Mouse (Mus musculus) CH12.LX (cell line): ENCODE data around the gene Dhdds. TPM values are rescaled to one million over a fixed set of nuclear protein-coding genes. Genes with fewer than 3 reads are reported as not detected.

Source experiments
- DNase-seq: peaks from one replicate; pipeline ENCODE4 v3.0.0-alpha.2; 2013; ENCODE audit errors: extremely low read depth
- H3K27ac ChIP-seq: 2 replicates; pipeline ENCODE4 v1.5.1; 2012; ENCODE audit warnings: low read depth, mild to moderate bottlenecking, control low read depth, moderate library complexity; ENCODE audit not compliant: insufficient read depth
- H3K27me3 ChIP-seq: replicated peaks from 2 replicates; pipeline ENCODE3; 2012; ENCODE audit warnings: inconsistent platforms
- H3K36me3 ChIP-seq, 2 experiments: replicated peaks in 1 of 2; 2 replicates each; pipeline versions ENCODE3 to v1.6.1; 2012; ENCODE audit warnings: inconsistent platforms in 1 of 2, low read length in 1 of 2, mild to moderate bottlenecking in 1 of 2, mixed read lengths in 1 of 2, moderate library complexity in 1 of 2; ENCODE audit not compliant: control insufficient read depth in 1 of 2, insufficient read depth in 1 of 2
- H3K4me1 ChIP-seq, 2 experiments: 2 replicates each; pipeline ENCODE4 v1.6.1; 2012; ENCODE audit warnings: inconsistent platforms in 1 of 2, moderate library complexity in 1 of 2; ENCODE audit not compliant: insufficient read depth in 2 of 2, control insufficient read depth in 1 of 2
- H3K4me2 ChIP-seq: 2 replicates; pipeline ENCODE4 v1.6.1; 2012; ENCODE audit warnings: low read depth, mild to moderate bottlenecking, control low read depth; ENCODE audit not compliant: poor library complexity, insufficient read depth, severe bottlenecking
- H3K4me3 ChIP-seq, 3 experiments: fragments of 150-350 bp in 1 of 3; sonication (generic) in 1 of 3; replicated peaks in 1 of 3; 2 replicates each; pipeline versions ENCODE3 to v1.5.1; 2011 to 2012; ENCODE audit warnings: low read depth in 2 of 3, low read length in 2 of 3, mild to moderate bottlenecking in 2 of 3, moderate library complexity in 2 of 3, control low read depth in 1 of 3, improper control_type of control experiment in 1 of 3, inconsistent platforms in 1 of 3, mixed read lengths in 1 of 3; ENCODE audit not compliant: poor library complexity in 1 of 3
- H3K79me2 ChIP-seq: replicated peaks from 2 replicates; pipeline ENCODE4 v1.6.1; 2012; ENCODE audit warnings: mild to moderate bottlenecking, moderate library complexity; ENCODE audit not compliant: control insufficient read depth, poor library complexity, insufficient read depth, severe bottlenecking; ENCODE audit errors: extremely low read depth
- H3K9ac ChIP-seq: 2 replicates; pipeline ENCODE4 v1.6.1; 2012; ENCODE audit warnings: low read depth, mild to moderate bottlenecking, control low read depth, moderate library complexity; ENCODE audit not compliant: insufficient read depth
- H3K9me3 ChIP-seq: replicated peaks from 2 replicates; pipeline ENCODE3; 2012; ENCODE audit warnings: low read length, inconsistent platforms, mixed read lengths
- CHD2 ChIP-seq: IDR thresholded peaks from 2 replicates; pipeline ENCODE4 v1.6.1; 2011; ENCODE audit warnings: low read length, improper control_type of control experiment
- EP300 ChIP-seq: IDR thresholded peaks from 2 replicates; pipeline ENCODE4 v1.6.1; 2011; ENCODE audit warnings: low read length, improper control_type of control experiment
- ETS1 ChIP-seq: conservative IDR thresholded peaks from 2 replicates; pipeline ENCODE4 v1.6.1; 2012; ENCODE audit warnings: low read depth, mild to moderate bottlenecking, inconsistent platforms, low read length, improper control_type of control experiment, moderate library complexity
- JUN ChIP-seq: IDR thresholded peaks from 2 replicates; pipeline ENCODE4 v1.6.1; 2011; ENCODE audit warnings: low read depth, mild to moderate bottlenecking, low read length, improper control_type of control experiment, moderate library complexity; ENCODE audit not compliant: insufficient read depth
- JUND ChIP-seq: conservative IDR thresholded peaks from 2 replicates; pipeline ENCODE4 v1.6.1; 2011; ENCODE audit warnings: low read depth, low read length, improper control_type of control experiment
- KAT2A ChIP-seq: IDR thresholded peaks from 2 replicates; pipeline ENCODE4 v1.6.1; 2012; ENCODE audit warnings: low read length, improper control_type of control experiment, inconsistent platforms; ENCODE audit not compliant: insufficient replicate concordance
- MAFK ChIP-seq: IDR thresholded peaks from 2 replicates; pipeline ENCODE4 v1.6.1; 2011; ENCODE audit warnings: low read length, improper control_type of control experiment; ENCODE audit not compliant: insufficient replicate concordance
- MAX ChIP-seq: IDR thresholded peaks from 2 replicates; pipeline ENCODE4 v1.6.1; 2011; ENCODE audit warnings: low read length, improper control_type of control experiment
- MEF2A ChIP-seq: IDR thresholded peaks from 2 replicates; pipeline ENCODE4 v1.6.1; 2014; ENCODE audit warnings: low read depth, mild to moderate bottlenecking, inconsistent platforms, low read length, improper control_type of control experiment, borderline replicate concordance
- MXI1 ChIP-seq: IDR thresholded peaks from 2 replicates; pipeline ENCODE4 v1.6.1; 2011; ENCODE audit warnings: mild to moderate bottlenecking, low read depth, low read length, improper control_type of control experiment
- NRF1 ChIP-seq: IDR thresholded peaks from 2 replicates; pipeline ENCODE4 v1.6.1; 2014; ENCODE audit warnings: low read depth, mild to moderate bottlenecking, inconsistent platforms, low read length, improper control_type of control experiment, moderate library complexity
- PAX5 ChIP-seq: IDR thresholded peaks from 2 replicates; pipeline ENCODE4 v1.6.1; 2012; ENCODE audit warnings: low read length, inconsistent platforms, mixed read lengths
- RAD21 ChIP-seq: IDR thresholded peaks from 2 replicates; pipeline ENCODE4 v1.6.1; 2011; ENCODE audit warnings: low read depth, mild to moderate bottlenecking, low read length, improper control_type of control experiment, moderate library complexity
- RCOR1 ChIP-seq: conservative IDR thresholded peaks from 2 replicates; pipeline ENCODE4 v1.6.1; 2012; ENCODE audit warnings: low read depth, mild to moderate bottlenecking, inconsistent platforms, low read length, improper control_type of control experiment
- TBP ChIP-seq: conservative IDR thresholded peaks from 2 replicates; pipeline ENCODE4 v1.6.1; 2011; ENCODE audit warnings: low read depth, low read length, improper control_type of control experiment
- TCF12 ChIP-seq: IDR thresholded peaks from 2 replicates; pipeline ENCODE4 v1.6.1; 2014; ENCODE audit warnings: low read depth, mild to moderate bottlenecking, inconsistent platforms, low read length, improper control_type of control experiment
- ZC3H11A ChIP-seq: IDR thresholded peaks from 2 replicates; pipeline ENCODE4 v1.6.1; 2012; ENCODE audit warnings: low read depth, mild to moderate bottlenecking, inconsistent platforms, low read length, improper control_type of control experiment
- dilution Hi-C: fragments of 300-500 bp; cut with MboI; formaldehyde crosslinking; loops from 2 replicates; pipeline ENCODE4 v1.14.3; 2020; ENCODE audit warnings: low sequenced_read_pairs; ENCODE audit not compliant: extremely low pct_unique_long_range_greater_than_20kb, extremely low pct_ligation_motif_present
- in situ Hi-C: fragments of 300-500 bp; cut with MboI; formaldehyde crosslinking; loops from 3 replicates; pipeline ENCODE4 v1.14.3; 2019; ENCODE audit warnings: low sequenced_read_pairs, low pct_ligation_motif_present, low pct_unique_long_range_greater_than_20kb, mixed read lengths
- polyA plus RNA-seq: library from polyadenylated mRNA; unstranded; fragments of >175 nt; gene quantifications from 2 replicates; pipeline ENCODE4 v1.2.1, GENCODE M21; 2012; ENCODE audit warnings: low read depth; ENCODE audit not compliant: insufficient read length
- total RNA-seq, 2 experiments: library from RNA; depleted of rRNA; stranded (reverse); fragments of 300-350 nt in 1 of 2; fragments of >200 nt in 1 of 2; gene quantifications; 2 replicates each; pipeline ENCODE4 v1.2.3; 2012 to 2014

Gene Dhdds
- total and polyA plus RNA-seq, 3 experiments = 12.9 to 33.1 (median 29.4) TPM

GRCm38 (mm10) chr4:133978021-133978711, 22.6 kb downstream of the Dhdds start:
- H3K79me2 ChIP-seq = no peaks in the 10 kb centered on the region
- H3K9ac ChIP-seq = no peak overlapping the region
- no peak for DNase-seq
- TF ChIP-seq ETS1 (no peak), CHD2 (no peak), MEF2A (no peak), TCF12 (no peak), ZC3H11A (no peak), RCOR1 (no peak), MXI1 (no peak), JUND (no peak), JUN (no peak), MAX (no peak), NRF1 (no peak), MAFK (no peak), EP300 (no peak), KAT2A (no peak), PAX5 (no peak), RAD21 (no peak)
- H3K4me2 ChIP-seq = no peak overlapping the region
- no peak overlapping the region for H3K4me3 ChIP-seq
- in situ Hi-C loops (no loop called here), dilution Hi-C loops (no loop called here)
- H3K4me1 ChIP-seq = no peaks in the 10 kb centered on the region
- no peak overlapping the region for H3K27ac ChIP-seq
- H3K9me3 ChIP-seq = no peaks in the 10 kb centered on the region
- H3K36me3 ChIP-seq = peaks cover 54 to 80% of the 10 kb centered on the region in 2 experiments
- H3K27me3 ChIP-seq = no peaks in the 10 kb centered on the region

- H3K9ac ChIP-seq = no peak overlapping the region
- H3K36me3 ChIP-seq = peaks cover 21 to 54% of the 10 kb centered on the region in 2 experiments
- no peak for DNase-seq
- peaks cover 0 to 10% of the 10 kb centered on the region in 2 experiments; a peak in 2 of 4 replicates for H3K4me1 ChIP-seq
- no peaks in the 10 kb centered on the region for H3K27me3 ChIP-seq
- TF ChIP-seq MAFK (no peak), TCF12 (no peak), TBP (no peak)
- no peaks in the 10 kb centered on the region for H3K9me3 ChIP-seq
- H3K79me2 ChIP-seq = peaks cover 3% of the 10 kb centered on the region; the same call in 1 of the 2 replicates
- no peak overlapping the region for H3K4me3 ChIP-seq
- in situ Hi-C loops (no loop called here), dilution Hi-C loops (no loop called here)
- no peak overlapping the region for H3K27ac ChIP-seq
- H3K4me2 ChIP-seq = no peak overlapping the region
Measured at GRCm38 (mm10) chr4:133971741-133972140, 29.0 kb downstream of the Dhdds start.
